Mouse (Mus musculus) intestine, postnatal 0 days (tissue): ENCODE measurements around the gene Aldh3b3. TPM values are rescaled to one million over a fixed set of nuclear protein-coding genes. Genes with fewer than 3 reads are reported as not detected.
"Not testable (repeated sequence)": the region's sequence is repeated elsewhere in the genome, so short reads cannot be mapped to it uniquely, and the experiment has no call there.

Experiments
- ATAC-seq: fragments of 200-750 bp; cut with Nextera tagmentation; 2 replicates; pipeline ENCODE4 v1.8.0; 2017; ENCODE audit warnings: mild to moderate bottlenecking, moderate TSS enrichment, moderate library complexity
- H3K27ac ChIP-seq: fragments of 300-500 bp; sonication (generic); 2 replicates; pipeline ENCODE4 v1.5.1; 2014; ENCODE audit warnings: mild to moderate bottlenecking, low read depth, low read length, moderate library complexity
- H3K27me3 ChIP-seq: fragments of 300-500 bp; sonication (generic); replicated peaks from 2 replicates; pipeline ENCODE4 v1.6.1; 2014; ENCODE audit warnings: low read length, mixed read lengths; ENCODE audit not compliant: control insufficient read depth, insufficient read depth
- H3K36me3 ChIP-seq: fragments of 300-500 bp; sonication (generic); 2 replicates; pipeline ENCODE4 v1.6.1; 2014; ENCODE audit warnings: mild to moderate bottlenecking, moderate library complexity; ENCODE audit not compliant: control insufficient read depth, insufficient read depth
- H3K4me1 ChIP-seq: fragments of 300-500 bp; sonication (generic); replicated peaks from 2 replicates; pipeline ENCODE4 v1.6.1; 2014; ENCODE audit warnings: antibody characterized with exemption, low read length, mixed read lengths; ENCODE audit not compliant: control insufficient read depth, insufficient read depth
- H3K4me2 ChIP-seq: fragments of 300-500 bp; sonication (generic); replicated peaks from 2 replicates; pipeline ENCODE4 v1.6.1; 2014; ENCODE audit warnings: low read depth, mild to moderate bottlenecking, moderate library complexity
- H3K4me3 ChIP-seq: fragments of 300-500 bp; sonication (generic); 2 replicates; pipeline ENCODE4 v1.5.1; 2014; ENCODE audit warnings: low read depth, low read length
- H3K9ac ChIP-seq: fragments of 300-500 bp; sonication (generic); 2 replicates; pipeline ENCODE4 v1.6.1; 2014; ENCODE audit warnings: mild to moderate bottlenecking, low read depth, low read length
- H3K9me3 ChIP-seq: fragments of 300-500 bp; sonication (generic); 2 replicates; pipeline ENCODE4 v1.6.1; 2016; ENCODE audit warnings: mixed run types; ENCODE audit not compliant: control insufficient read depth
- CTCF ChIP-seq: sonication (generic); IDR thresholded peaks from 2 replicates; pipeline ENCODE4 v1.5.1; 2016; ENCODE audit warnings: low read depth, mild to moderate bottlenecking, control low read depth, antibody characterized with exemption, moderate library complexity
- WGBS: fragments of 180-500 bp; shearing (Covaris S2); extraction: QIAGEN DNeasy Blood & Tissue Kit; methylation state at CpG from one replicate; pipeline ENCODE4 v1.1.7; 2014; 5-methylcytosine and 5-hydroxymethylcytosine counted together
- polyA plus RNA-seq: library from polyadenylated mRNA; unstranded; fragments of >200 nt; fragmentation: Nextera tagmentation; extraction: Ambion mirVana; gene quantifications from 2 replicates; pipeline ENCODE4 v1.2.1, GENCODE M21; 2015

The Aldh3b3 gene
- polyA plus RNA-seq, 1 experiment from 2014 or later, result not detected

DNA sequence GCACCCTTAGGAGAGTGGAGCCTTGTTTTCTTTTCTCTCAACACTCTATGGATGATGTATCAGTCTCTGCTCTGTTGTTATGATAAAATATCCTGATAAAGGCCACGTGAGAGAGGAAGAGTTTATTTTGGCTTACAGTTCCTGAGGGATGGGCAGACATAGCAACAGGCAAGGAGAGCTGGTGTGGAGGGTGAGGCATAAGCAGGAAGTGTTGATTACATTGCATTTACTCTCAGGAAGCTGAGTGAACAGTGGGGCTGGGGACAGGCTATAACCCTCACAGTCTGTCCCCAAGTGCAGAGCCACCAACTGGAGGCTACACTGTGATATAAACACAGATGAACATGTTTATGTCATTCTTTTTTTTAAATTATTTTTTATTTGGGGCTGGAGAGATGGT lies 6.3 kb upstream of the Aldh3b3 start:
- Histone ChIP-seq H3K9ac (no peak overlapping the region), H3K4me2 (no peak overlapping the region), H3K27me3 (no peaks in the 10 kb centered on the region), H3K9me3 (no peaks in the 10 kb centered on the region), H3K4me1 (no peaks in the 10 kb centered on the region), H3K27ac (no peak overlapping the region), H3K4me3 (no peak overlapping the region), H3K36me3 (peaks cover 21% of the 10 kb centered on the region)
- WGBS, result 41% methylated on average over 1 of the region's 1 CpGs
- ATAC-seq, result no peak
- TF ChIP-seq CTCF, result no peak

DNA sequence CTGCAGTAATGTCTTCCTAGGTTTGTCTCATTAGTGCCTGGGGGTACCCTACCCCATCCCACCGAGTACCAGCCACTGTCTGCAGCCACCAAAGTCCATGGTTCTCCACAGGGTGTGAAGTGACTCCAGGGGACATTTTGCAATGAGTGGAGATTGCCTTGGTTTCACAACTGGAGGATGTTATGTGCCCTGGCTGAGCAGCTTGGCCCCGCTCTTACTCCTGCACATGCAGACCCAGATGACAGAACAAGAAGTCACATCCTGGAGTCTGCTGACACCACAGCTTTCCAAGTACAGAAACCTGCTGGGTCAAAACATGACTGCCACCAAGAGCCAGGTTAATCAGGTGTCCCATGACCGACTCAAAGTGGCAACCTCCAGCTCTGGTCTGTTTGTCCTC lies 3.4 kb upstream of the Aldh3b3 start:
- Histone ChIP-seq H3K27ac (no peak overlapping the region), H3K36me3 (no peaks in the 10 kb centered on the region), H3K4me3 (no peak overlapping the region), H3K9ac (no peak overlapping the region), H3K4me1 (no peaks in the 10 kb centered on the region), H3K9me3 (no peaks in the 10 kb centered on the region), H3K27me3 (no peaks in the 10 kb centered on the region), H3K4me2 (no peak overlapping the region)
- ATAC-seq, result peak; percentile 54
- 57% methylated on average over 3 of the region's 3 CpGs for WGBS
- no peak for TF ChIP-seq CTCF

DNA sequence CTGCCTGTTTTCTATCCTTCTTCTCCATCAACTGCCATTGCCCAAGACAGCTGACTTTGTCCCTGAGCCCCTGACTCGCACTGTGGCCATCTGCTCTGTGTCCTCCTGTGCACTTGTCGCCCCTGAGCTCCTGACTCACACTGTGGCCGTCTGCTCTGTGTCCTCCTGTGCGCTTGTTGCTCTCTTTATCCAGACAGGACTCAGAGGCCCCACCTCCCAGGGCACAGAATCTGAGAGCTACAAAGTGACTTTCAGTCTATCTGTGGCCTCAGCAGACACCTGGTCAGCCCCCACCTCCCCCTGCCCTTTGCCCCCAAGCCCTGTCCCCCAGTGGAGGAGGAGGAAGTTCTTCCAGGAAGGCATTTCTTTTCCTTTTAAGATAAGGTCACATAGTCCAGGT lies 2.6 kb upstream of the Aldh3b3 start:
- Histone ChIP-seq H3K27ac (no peak overlapping the region), H3K4me1 (no peaks in the 10 kb centered on the region), H3K4me2 (no peak overlapping the region), H3K4me3 (no peak overlapping the region), H3K9me3 (no peaks in the 10 kb centered on the region), H3K27me3 (no peaks in the 10 kb centered on the region), H3K36me3 (no peaks in the 10 kb centered on the region), H3K9ac (no peak overlapping the region)
- TF ChIP-seq CTCF, result no peak
- peak; percentile 60 for ATAC-seq
- WGBS, result 22% methylated on average over 4 of the region's 4 CpGs

DNA sequence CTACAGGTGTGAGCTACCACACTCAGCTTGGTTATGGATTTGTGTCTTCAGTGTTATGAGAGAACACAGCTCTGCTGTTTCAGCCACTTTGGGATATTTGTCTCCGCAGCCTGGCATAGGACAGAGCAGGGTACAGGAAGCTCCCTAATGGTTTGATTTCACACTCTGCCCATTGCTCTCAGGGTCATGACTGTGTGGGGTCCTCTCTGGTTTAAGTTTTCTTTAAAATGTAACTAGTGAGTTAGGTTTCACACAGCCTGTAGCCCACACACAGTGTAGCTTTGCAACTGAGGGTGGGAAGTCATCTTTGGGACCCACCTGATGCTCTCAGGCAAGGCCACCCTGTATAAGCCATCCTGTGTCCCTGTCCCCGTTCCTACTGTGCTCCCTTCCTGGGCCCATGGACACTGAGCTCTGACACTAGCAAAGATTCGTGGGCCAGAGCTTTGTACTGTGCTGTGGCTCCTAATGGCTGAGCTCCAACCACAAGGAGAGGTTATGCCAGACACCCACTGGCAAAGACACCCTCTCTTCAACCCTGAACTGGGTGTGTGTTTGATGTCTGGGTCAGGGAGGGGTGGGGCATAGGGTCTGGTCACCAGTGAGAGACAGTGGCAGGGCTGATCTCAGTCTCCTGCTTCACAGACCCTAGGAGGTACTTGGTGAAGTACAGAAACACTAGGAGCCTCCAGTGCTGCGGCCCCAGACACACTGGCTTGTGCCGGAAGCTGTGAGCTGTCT lies 979 bp upstream of the Aldh3b3 start:
- not testable (repeated sequence) for H3K4me2 ChIP-seq, H3K4me3 ChIP-seq, H3K9ac ChIP-seq, H3K36me3 ChIP-seq, ATAC-seq, H3K27ac ChIP-seq, H3K4me1 ChIP-seq, H3K27me3 ChIP-seq, H3K9me3 ChIP-seq
- WGBS, result 87% methylated on average over 5 of the region's 5 CpGs

DNA sequence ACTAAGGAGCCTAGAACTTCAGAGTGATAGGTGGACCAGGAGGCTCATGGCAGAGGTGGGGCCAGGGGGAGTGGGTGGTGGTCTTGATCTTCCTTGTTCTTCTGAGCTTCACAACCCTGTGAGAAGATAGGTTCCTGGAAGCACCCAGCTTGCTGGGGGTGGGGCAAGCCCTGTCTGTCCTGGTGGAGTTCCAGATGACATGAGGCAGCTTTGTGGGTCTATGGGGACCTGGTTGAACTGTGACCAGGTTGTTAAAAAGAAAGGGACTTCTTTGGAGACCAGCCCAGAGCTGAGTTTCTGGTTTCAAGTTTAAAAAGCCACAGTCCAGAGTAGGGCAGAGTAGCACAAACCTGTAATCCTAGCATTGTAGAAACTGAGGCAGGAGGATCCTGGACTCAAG lies 585 bp downstream of the Aldh3b3 start:
- Histone ChIP-seq H3K36me3 (no peaks in the 10 kb centered on the region), H3K27me3 (no peaks in the 10 kb centered on the region), H3K4me1 (no peaks in the 10 kb centered on the region), H3K9ac (no peak overlapping the region), H3K4me2 (no peak overlapping the region), H3K9me3 (no peaks in the 10 kb centered on the region), H3K27ac (no peak overlapping the region), H3K4me3 (no peak overlapping the region)
- TF ChIP-seq CTCF, result no peak
- ATAC-seq, result no peak

DNA sequence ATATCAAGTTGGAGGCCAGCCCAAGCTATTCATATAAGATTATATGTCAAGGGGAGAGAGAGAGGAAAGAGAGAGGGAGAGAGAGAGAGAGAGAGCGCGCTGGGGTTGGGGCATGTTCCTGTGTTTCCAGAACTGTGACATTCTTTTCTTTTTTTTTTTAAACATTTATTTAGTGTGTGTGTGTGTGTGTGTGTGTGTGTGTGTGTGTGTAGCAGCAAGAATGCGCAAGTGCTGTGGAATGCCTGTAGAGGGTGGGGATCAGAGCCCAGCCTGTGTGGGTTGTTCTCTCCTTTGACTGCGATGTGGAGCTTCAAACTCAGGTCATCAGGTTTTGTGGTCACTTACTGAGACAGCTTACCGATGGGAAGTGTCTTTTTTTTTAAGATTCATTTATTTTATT lies 1.8 kb downstream of the Aldh3b3 start:
- Histone ChIP-seq H3K27me3 (no peaks in the 10 kb centered on the region), H3K9me3 (no peaks in the 10 kb centered on the region), H3K9ac (no peak overlapping the region), H3K4me1 (no peaks in the 10 kb centered on the region), H3K4me3 (no peak overlapping the region), H3K27ac (no peak overlapping the region), H3K4me2 (no peak overlapping the region), H3K36me3 (no peaks in the 10 kb centered on the region)
- no peak for TF ChIP-seq CTCF
- WGBS, result 80% methylated on average over 5 of the region's 5 CpGs
- no peak for ATAC-seq

DNA sequence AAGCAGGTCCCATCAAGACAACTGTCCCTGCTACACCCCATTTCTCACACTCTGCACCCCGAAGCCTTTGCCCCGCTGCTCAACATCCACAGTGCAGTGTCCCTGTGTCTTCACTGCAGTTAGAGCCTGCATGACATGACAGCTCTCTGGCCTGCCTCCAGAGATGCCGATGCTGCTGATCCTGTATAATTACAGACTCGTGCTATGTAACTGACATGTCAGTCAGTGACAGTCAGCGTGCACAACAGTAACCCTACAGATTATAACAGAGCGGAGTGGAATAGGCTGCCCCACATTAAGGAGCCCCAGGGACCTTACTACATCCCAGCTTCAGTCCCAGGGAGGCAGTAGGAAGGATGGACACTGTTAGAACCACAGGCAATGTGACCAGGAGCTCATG lies 3.4 kb downstream of the Aldh3b3 start:
- H3K9ac ChIP-seq, H3K36me3 ChIP-seq, H3K9me3 ChIP-seq, ATAC-seq, H3K4me3 ChIP-seq, H3K4me1 ChIP-seq, H3K4me2 ChIP-seq, H3K27me3 ChIP-seq, H3K27ac ChIP-seq: not testable (repeated sequence)
- 95% methylated on average over 6 of the region's 6 CpGs for WGBS
